Mouse (Mus musculus): Measurements from ENCODE around the gene Atp8b3.

The Atp8b3 gene

DNA sequence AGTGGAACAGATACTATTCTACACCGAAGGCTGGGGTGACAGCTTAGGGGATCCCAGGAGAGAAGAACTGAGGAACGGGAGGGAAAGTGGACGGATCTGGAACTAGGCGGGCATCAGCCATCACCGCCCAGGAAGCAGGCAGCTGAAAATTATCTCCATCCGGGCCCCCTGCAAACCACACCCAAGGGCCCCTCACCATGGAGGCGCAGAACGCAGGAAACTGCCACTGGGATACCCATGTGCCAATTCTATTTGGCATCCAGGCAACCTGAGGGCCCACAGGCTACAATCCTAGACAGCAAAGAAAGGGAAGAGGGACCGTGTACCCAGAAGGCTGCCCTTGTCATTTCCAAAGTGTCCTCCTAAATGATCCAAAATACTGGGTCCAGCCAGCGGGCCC lies 31.5 kb upstream of the Atp8b3 start:
- in situ Hi-C loops (cut with MboI; ENCODE audit: unreplicated experiment in 2 of 2) = loop anchor here (10.0 to 25.0 kb wide), 2 partner anchors 174 to 317 kb away; partner anchors contain the start of gene Ap3d1 (in 1 of the 2)

GRCm38 (mm10) chr10:80569664-80570066 lies 30.7 kb upstream of the Atp8b3 start:
- in situ Hi-C loops (cut with MboI; ENCODE audit: unreplicated experiment in 2 of 2) = loop anchor here (10.0 to 25.0 kb wide), 2 partner anchors 175 to 318 kb away; partner anchors contain the start of gene Ap3d1 (in 1 of the 2)

GRCm38 (mm10) chr10:80568876-80569275 lies 30.0 kb upstream of the Atp8b3 start:
- in situ Hi-C loops (cut with MboI; ENCODE audit: unreplicated experiment in 2 of 2) = loop anchor here in 1 of 2 experiments (25.0 kb wide), 1 partner anchor 318 kb away; no protein-coding TSS in a partner anchor

GRCm38 (mm10) chr10:80566375-80567092 lies 27.6 kb upstream of the Atp8b3 start:
- in situ Hi-C loops (cut with MboI; ENCODE audit: unreplicated experiment in 2 of 2) = loop anchor here in 1 of 2 experiments (25.0 kb wide), 1 partner anchor 321 kb away; no protein-coding TSS in a partner anchor

DNA sequence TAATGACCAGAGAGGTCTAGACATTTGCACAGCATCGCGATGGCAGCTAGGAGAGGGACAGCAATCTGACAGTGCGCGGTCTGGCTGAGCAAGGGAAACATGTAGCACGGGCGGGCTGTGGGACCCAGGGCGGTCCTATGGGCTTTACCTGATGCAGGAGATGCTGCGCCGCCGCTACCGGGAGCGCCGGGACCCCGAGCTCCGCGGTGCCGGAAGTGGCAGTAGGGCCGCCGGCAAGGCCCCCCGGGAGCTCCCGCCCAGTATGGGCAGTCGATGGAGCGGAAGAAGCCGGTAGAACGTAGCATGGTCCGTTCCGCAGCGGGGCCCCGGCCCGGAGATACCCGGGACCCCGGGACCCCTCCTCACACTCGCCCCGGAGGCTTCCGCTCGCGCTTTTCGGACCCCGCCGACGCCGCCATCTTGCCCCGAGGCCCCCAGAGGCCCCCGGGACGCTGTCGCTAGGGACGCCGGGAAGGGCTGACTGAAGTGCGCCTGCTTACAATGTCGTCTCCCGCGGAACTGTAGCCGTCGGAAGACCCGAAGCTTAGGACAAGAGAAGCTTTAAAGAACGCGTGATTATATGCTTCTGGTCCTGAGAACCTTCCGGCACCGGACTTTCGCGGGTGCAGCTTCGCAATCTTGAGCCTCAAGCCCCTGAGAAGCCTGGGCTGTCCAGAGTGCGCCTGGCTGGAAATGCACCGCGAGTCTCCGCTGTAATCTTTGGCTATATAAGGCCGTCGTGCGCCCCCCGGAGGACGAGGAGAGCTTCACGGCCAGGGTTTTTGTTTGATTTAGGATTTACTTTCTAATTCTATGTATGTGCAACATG lies 22.4 kb upstream of the Atp8b3 start, which contains the start of gene Rexo1:
TSS of gene Rexo1 (minus strand) at position 445 of the 829 bp plus-strand sequence.
- in situ Hi-C loops (cut with MboI; ENCODE audit: unreplicated experiment in 2 of 2) = loop anchor here in 1 of 2 experiments (25.0 kb wide), 1 partner anchor 326 kb away; no protein-coding TSS in a partner anchor

DNA sequence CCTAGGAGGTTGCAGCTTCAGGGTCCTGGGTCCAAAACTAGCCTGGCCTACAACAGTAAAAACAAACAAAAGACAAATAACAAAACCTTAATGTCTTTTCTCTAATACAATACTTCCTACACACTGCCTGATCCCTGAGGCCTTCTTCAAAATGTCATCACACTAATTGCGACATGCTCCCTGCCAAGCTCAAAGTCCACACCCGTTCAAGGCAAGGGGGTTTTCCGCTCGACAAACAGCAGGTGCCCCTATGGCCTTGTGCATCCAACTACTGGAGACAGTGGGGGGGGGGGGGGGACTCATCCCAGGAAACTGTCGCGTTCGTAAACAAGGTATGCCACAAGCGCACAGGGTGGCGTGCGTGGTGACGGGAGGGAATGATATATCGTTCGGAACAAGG lies 21.7 kb upstream of the Atp8b3 start:
- in situ Hi-C loops (cut with MboI; ENCODE audit: unreplicated experiment in 2 of 2) = loop anchor here in 1 of 2 experiments (25.0 kb wide), 1 partner anchor 327 kb away; no protein-coding TSS in a partner anchor

DNA sequence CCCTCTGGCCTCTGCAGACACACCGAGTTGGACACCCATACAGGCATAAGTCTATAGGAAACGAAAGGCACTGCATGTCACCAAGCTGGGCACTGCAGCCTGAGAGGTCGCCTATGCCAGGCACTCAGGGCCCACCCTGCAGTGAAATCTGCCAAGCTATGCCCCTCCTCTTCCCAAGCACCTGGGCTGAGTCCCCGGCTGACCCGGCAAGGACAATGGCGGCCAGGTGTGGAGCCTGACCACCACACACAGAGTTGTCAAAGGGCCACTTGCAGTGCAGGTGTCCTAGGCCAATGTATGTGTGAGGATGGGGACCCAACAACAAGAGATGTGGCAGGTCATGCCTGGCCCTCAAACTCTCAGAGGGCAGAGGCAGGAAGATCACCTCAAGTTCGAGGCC lies 20.5 kb upstream of the Atp8b3 start:
- in situ Hi-C loops (cut with MboI; ENCODE audit: unreplicated experiment in 2 of 2) = loop anchor here (5.0 to 25.0 kb wide), 2 partner anchors 37 to 328 kb away; no protein-coding TSS in a partner anchor

- in situ Hi-C loops (cut with MboI; ENCODE audit: unreplicated experiment in 2 of 2) = loop anchor here (5.0 to 25.0 kb wide), 2 partner anchors 35 to 330 kb away; no protein-coding TSS in a partner anchor
Measured at GRCm38 (mm10) chr10:80557346-80557965, 18.5 kb upstream of the Atp8b3 start.

DNA sequence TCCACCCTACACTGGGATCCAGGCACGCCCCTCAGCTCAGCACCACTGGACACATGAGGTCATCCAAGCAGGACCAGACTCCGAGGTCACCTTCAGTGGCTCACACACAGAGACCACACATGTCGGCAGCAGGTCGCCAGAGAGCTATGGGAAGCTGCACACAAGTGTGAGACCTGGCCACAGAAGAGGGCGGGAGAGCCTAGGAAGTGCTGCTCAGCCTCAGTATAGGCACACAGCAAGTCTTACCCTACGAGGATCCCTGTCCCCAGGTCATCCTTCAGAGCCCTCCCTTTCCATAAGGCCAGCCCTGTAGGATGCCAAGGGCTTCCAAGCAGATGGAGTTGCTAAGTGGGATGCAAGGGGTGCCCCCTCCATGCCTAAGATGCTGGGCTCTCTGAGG lies 15.1 kb upstream of the Atp8b3 start:
- in situ Hi-C loops (cut with MboI; ENCODE audit: unreplicated experiment in 2 of 2) = loop anchor here in 1 of 2 experiments (5.0 to 25.0 kb wide), 2 partner anchors 107 to 333 kb away; no protein-coding TSS in a partner anchor

DNA sequence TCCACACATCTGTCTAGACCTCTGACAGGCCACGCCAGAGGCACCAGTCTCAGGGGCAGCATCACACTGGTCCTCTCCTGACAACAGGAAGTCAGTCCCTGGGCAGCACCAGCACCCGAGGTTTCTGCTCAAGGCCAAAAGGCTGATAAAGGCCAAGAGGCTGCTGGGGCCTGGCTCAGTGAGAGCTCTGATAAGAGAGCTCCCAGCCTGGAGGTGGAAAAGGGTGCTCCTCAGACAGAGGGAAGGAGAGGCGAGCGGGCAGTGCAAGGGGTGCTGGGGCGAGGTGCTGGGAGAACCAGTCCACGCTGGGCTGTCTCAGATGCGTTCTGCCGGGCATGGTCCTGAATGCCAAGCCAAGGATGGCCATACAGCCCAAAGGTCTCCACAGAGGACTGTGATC lies 14.7 kb upstream of the Atp8b3 start:
- in situ Hi-C loops (cut with MboI; ENCODE audit: unreplicated experiment in 2 of 2) = loop anchor here in 1 of 2 experiments (5.0 to 25.0 kb wide), 2 partner anchors 106 to 334 kb away; no protein-coding TSS in a partner anchor

- in situ Hi-C loops (cut with MboI; ENCODE audit: unreplicated experiment in 2 of 2) = loop anchor here in 1 of 2 experiments (5.0 to 25.0 kb wide), 2 partner anchors 105 to 335 kb away; no protein-coding TSS in a partner anchor
Measured at GRCm38 (mm10) chr10:80552364-80552763, 13.4 kb upstream of the Atp8b3 start.

- in situ Hi-C loops (cut with MboI; ENCODE audit: unreplicated experiment in 2 of 2) = loop anchor here in 1 of 2 experiments (5.0 kb wide), 1 partner anchor 102 kb away; no protein-coding TSS in a partner anchor
Measured at GRCm38 (mm10) chr10:80549279-80549678, 10.4 kb upstream of the Atp8b3 start.

GRCm38 (mm10) chr10:80548428-80549006 lies 9.6 kb upstream of the Atp8b3 start:
- in situ Hi-C loops (cut with MboI; ENCODE audit: unreplicated experiment in 2 of 2) = loop anchor here in 1 of 2 experiments (5.0 kb wide), 1 partner anchor 101 kb away; no protein-coding TSS in a partner anchor

DNA sequence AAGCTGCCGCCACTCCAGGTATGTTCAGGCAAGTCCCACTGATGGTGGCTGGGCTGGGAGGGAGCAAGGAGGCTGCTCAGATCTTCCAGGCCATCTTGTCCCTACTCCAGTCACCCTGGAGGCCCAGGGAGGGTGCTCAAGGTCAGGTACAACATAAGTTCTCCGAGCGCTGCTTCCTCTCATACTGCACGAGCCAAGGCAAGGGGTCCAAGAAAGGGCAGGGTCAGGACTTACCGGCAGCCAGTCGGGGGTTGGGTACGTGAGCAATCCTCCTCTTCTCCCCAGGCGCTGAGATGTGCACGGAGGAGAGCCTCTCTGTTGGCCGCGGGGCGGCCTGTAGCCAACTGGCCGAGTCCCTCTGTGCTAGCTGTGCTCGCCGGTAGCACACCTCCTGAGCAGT lies 8.6 kb upstream of the Atp8b3 start:
- in situ Hi-C loops (cut with MboI; ENCODE audit: unreplicated experiment in 2 of 2) = loop anchor here in 1 of 2 experiments (5.0 kb wide), 1 partner anchor 100 kb away; no protein-coding TSS in a partner anchor

GRCm38 (mm10) chr10:80546945-80547344 lies 8.0 kb upstream of the Atp8b3 start:
- in situ Hi-C loops (cut with MboI; ENCODE audit: unreplicated experiment in 2 of 2) = loop anchor here in 1 of 2 experiments (5.0 kb wide), 1 partner anchor 100 kb away; no protein-coding TSS in a partner anchor

- in situ Hi-C loops (cut with MboI; ENCODE audit: unreplicated experiment in 2 of 2) = loop anchor here in 1 of 2 experiments (5.0 kb wide), 1 partner anchor 98 kb away; no protein-coding TSS in a partner anchor
Measured at GRCm38 (mm10) chr10:80545590-80545989, 6.7 kb upstream of the Atp8b3 start.

DNA sequence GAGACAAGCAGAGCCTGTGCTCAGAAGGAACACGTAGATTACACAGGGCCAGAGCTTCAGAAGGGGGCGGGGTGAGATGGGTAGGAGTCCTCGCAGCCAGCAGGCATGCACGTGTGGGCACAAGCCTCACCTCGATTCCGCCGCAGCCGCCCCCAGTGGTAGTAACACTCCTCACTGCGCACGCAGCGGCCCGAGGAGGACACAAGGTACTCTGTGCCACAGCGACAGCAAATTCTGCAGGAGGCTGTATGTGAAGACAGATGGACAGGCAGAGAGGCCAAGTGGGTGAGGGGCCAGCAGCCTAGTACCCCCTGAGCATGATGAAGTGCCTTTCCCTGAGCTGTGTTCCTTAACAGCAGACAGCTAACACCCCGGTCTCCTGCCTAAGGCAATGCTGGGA lies 4.9 kb upstream of the Atp8b3 start:
- in situ Hi-C loops (cut with MboI; ENCODE audit: unreplicated experiment in 2 of 2) = no loop called here

- in situ Hi-C loops (cut with MboI; ENCODE audit: unreplicated experiment in 2 of 2) = no loop called here
Measured at GRCm38 (mm10) chr10:80539493-80539892, 569 bp upstream of the Atp8b3 start.

- in situ Hi-C loops (cut with MboI; ENCODE audit: unreplicated experiment in 2 of 2) = no loop called here
Measured at GRCm38 (mm10) chr10:80538180-80538579, 744 bp downstream of the Atp8b3 start.

Measured in v-Abl transformed pro-B cells (cell line).